Mouse (Mus musculus): ENCODE measurements around the gene Ddx27.

The Ddx27 gene

DNA sequence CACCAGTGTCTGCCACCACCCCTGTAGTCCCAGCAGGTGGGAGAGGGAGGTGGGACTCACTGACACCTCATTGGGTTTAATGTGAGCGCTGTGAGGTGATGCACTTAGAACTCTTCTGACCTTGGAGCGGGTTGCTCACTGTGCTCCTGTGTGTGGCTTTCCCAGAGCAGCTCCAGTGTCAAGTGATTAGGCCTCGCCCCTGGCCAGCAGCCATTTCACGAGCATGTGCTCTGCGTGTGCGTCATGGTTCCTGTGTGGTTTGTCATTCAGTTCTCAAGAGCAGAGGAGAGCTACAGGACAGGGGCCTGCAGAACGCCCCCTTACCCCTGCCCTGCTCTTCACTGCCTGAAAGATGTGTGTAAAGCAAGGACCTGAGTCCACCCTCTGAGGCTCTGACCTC lies 13.6 kb downstream of the Ddx27 start:
- no peak for DNase-seq (ENCODE audit: low read depth, low spot score)

DNA sequence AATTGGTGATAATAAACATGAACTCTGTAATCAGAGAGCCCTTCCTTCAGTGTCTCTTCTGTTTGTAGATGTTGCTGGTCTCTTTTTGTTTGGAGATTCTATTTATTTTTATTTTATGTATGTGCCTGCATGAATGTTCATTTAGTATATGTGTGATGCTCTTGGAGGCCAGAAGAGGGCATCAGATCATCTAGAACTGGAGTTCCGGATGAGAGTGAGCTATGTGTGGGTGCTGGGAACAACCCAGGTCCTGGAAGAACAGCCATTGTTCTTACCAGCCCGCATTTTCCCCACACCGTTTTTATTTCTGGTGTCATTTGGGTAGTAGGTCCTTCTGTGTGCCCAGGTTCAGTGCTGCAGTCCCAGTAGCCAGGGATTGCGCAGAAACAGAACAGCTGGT lies 15.5 kb downstream of the Ddx27 start:
- no peak for DNase-seq (ENCODE audit: low read depth, low spot score)

DNA sequence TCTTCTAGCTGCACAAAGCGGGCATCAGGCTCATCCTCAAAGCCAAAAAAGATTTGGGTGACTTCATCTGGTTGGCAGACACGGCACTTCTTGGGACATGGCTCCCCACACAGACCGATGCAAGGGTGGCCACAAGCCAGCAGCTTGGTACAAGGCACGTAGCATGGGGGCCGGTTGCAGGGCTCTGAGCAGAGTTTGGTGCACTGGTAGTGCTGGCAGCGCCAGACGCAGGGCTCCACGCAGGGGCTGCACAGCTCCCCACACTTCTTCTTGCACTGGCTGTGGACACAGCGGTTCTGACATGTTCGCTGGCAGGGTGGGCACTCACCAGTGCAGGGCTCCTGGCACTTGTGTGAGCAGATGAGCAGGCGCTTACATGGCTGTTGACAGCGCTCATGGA lies 22.7 kb downstream of the Ddx27 start:
- DNase-seq (ENCODE audit: low read depth, low spot score): no peak

DNA sequence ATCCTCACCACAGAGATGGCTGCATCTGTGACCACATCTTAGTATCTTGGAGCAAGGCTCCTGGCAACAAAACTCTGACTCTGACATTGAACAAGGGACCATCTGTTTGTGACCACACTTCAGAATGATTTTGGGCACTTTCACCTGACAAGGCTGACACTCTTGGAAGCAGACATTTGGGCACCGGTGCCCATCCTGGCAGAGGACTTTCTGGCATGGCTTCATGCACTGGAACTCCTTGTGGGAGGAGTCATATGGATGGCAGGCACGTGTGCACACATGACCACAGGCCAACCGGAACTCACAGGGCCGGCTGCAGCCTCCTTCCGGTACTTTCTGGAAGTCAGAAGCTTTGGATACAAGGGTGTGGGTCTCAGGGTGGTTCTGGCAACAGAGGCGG lies 23.3 kb downstream of the Ddx27 start:
- DNase-seq (ENCODE audit: low read depth, low spot score): no peak

DNA sequence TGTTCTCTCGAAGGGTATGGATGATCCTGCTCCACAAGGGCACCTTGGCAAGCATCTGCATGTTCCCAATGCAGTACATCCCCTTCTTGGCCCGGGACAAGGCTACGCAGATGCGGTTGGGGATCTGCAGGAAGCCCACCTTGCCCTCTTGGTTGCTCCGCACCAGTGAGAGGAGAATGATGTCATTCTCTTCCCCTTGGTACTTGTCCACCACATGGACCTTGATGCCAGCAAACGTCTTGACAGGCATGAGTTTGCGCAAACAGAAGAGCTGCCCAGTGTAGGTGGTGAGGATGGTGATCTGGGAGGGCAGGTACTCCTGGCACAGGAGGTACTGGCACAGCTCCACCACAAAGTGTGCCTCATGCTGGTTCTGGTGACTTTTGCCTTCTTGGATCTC lies 23.7 kb downstream of the Ddx27 start:
- DNase-seq (ENCODE audit: low read depth, low spot score): no peak

DNA sequence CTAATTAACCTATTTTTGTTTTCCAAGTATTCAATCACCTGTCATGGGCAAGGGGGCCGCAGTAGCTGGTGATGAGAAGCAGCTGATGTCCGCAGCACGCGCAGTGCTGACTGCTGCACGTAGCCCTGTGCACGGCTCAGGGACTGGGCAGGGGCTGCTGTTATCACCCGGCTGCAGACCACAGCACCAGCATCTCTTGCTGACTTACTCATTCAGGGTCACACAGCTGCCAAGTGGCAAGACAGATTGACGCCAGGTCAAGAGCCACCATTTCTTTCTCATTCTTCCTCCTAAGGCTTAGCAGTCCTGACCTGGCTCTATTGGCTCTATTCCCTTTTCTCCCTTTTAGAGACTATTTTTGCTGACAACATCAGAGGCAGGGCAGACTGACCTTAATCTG lies 24.4 kb downstream of the Ddx27 start:
- no peak for DNase-seq (ENCODE audit: low read depth, low spot score)

DNA sequence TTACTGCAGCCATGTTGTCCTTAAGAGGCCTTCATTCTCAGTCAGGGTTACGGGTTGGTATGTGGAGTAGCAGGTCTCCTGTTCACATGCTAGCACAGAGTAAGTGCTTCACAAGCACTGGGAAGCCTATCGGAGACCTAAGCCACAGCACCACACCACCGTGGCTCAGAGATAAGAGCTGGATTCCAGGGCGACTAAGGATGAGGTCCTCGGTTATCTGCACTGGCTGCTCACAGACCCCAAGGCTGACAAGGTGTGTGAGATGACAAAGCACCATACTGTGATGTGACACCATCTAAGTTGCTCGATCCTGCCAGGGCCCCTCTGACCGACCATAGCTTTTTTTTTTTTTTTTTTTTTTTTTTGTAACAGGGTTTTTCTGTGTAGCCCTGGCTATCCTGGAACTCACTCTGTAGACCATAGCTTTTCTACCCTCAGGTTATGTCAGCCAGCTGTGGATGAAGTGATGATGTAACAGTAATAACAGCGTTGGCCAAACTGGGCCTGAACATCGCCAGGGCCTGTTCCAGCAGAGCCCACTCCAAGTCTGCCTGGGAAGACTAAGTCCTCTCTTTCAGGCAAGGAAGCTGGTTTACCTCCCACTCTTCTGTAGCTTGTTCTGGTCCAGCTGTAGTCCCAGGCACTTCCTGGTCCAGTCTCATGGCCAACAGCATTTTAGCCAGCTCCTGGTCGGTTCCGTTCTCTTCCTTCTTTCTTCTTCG lies 28.6 kb downstream of the Ddx27 start:
- no peak for DNase-seq (ENCODE audit: low read depth, low spot score)

DNA sequence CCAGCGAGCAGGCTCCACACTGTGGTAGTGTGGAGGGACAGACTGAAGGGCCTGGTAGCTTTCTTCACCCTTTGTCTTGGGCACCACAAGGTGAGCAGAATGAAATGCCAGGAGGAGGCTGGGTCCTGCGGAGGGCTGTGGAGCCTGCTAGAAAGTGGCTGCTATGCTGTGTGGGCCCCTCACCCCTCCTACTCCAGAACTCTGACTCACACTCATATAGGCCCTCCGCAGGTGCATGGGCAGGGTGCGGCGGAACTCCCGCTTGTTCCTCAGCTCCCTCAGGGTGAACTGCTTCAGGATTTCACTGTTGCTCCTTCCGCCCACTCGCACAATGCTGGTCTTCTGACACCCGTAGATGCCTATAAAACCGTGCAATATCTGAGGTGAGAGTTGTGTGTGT lies 33.2 kb downstream of the Ddx27 start:
- DNase-seq (ENCODE audit: low read depth, low spot score): no peak

DNA sequence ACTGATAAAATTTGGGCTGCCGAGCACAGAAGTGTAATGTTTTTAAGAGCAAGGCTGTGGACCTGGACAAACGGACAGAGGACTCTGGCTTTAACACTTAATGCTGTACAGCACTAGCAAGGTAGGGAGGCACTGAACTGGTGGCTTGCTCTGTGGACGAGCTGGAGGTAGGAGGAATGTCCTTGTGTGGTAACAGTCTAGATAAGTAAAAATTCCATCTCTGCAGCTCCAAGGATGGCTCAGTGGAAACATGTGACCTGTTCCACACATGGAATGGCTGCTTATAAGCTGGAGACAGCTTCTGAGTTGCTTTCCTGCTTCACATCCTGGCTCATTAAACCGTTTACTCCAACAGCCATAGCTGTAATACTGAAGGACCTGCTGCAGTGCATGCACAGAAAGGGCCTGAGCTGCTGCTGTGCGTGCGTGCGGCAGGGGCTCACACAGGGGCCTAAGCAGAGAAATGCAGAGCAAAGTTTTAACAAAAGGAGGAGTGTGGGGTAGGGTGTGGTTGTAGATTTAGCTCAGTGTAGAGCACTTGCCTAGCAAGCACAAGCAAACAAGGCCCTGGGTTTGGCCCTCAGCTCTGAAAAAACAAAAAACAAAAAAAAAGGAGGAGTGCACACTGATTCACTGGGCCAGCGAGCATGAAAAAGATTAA lies 33.8 kb downstream of the Ddx27 start:
- DNase-seq (ENCODE audit: low read depth, low spot score): no peak

DNA sequence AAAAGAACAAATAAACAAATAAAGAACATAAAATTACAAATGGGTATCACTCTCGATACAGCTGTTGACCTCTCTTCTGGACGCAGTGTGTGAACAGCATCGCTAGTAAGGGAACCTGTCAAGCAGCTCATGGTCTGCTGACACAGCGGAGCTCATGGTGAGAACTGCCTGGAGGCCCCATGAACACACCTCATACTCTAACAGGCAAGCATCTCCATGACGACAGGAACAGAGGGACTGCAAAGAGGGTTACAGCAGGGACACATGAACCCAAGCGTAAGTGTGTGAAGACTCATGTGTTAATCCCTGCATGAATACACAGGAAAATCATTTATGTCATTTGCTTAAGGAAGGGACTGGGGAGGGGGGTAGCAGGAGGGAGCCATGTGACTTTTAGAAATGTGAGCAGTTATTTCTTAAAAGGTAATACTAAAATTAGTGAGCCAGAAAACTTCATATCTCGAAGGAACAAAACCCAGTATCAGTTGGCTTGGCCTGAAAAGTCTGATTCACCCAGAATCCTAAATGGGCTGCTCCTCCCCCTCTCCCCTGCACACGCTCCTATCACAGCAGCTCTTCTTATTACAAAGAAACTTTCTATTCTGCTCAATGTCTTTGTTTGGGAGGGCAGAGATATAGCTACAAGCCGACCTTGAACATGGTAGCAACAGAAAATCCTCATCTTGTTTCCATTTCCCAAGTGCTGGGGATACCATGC lies 38.3 kb downstream of the Ddx27 start:
- DNase-seq (ENCODE audit: low read depth, low spot score): no peak

DNA sequence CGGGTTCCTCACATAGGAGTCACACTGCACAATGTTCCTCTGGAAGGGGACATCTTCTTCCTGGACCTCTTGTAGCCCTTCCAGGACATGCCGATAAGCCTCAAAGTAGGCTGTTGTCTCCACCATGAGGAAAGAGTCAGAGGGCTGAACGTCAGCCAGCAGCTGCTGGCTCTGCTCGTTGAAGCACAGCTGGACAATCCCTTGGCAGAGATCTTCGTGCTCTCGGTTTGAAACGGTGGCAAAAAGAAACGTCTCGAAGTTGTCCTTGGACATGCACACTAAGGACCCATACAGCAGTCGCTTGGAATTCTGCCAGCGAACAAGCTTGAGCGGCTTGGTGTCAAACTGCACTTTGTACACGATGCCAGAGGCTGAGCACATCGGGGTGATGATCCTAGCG lies 40.4 kb downstream of the Ddx27 start:
- no peak for DNase-seq (ENCODE audit: low read depth, low spot score)

DNA sequence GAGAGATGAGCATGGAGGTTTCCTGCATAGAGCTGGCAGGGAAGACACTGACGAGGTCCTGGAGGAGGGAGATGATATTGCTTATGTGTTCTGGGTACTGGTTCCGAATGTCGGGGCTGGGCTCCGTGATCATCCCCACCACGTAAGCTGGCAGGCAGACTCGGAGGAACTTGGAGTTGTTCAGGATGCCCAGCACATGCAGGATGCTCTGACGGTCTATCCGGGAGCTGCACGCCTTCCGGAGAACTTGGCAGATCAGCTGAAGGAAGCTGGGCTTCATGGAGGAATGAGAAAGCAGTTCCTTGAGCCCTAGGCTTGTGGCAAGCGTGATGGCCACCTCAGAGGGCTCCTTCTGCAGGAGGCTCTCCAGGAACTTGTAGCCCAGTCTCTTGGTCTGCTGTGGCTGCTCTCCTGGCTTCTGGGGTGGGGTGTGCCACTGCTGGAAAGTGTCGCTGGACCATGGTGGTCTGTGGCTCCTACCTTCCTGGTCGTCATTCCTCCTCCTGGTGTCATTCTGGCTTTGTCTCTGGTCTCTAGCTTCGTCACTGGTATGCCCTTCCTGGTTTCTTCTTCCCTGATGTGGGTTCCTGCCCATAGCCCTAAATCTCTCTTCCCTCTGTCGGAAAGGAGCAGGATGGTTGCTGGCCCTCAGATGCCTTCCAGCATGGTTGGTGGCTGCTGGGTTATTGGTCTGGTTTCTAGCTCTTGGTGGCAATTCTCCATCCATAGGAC lies 41.4 kb downstream of the Ddx27 start:
- DNase-seq (ENCODE audit: low read depth, low spot score): no peak

DNA sequence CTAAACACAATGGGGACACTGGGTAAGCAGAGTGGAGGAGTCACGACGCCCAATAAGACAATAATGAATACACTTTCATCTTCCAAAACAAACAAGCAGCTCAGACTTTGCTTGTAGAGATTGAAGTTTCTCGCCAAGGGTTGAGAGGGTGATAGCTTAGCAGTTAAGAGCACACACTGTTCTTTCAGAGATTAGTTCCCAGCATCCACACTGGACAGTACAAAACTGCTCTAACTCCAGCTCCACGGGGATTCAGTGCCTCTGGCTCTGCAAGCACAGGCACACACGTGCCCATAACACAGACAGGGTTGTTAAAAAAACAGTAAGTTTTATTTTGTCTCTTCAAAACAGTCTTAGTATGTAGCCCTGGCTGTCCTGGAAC lies 41.9 kb downstream of the Ddx27 start:
- DNase-seq (ENCODE audit: low read depth, low spot score): no peak

DNA sequence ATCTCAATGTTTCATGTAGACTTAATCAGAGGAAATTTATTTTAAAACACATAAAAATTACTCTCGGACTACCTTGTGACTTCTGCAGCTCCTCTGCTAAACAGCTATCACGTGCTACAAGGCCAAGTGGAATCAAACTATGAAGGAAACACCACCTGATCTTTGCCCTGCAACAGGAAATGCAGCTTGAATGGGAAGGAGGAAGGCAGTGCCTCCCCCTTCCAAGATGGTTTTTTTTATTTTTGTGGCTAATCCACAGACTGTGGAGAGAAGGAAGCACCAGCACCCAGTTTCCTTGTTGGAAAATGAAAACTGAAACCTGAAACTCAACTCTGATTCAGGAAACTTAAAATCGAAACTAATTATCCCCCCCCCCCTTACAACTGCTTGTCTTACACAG lies 43.2 kb downstream of the Ddx27 start:
- no peak for DNase-seq (ENCODE audit: low read depth, low spot score)

DNA sequence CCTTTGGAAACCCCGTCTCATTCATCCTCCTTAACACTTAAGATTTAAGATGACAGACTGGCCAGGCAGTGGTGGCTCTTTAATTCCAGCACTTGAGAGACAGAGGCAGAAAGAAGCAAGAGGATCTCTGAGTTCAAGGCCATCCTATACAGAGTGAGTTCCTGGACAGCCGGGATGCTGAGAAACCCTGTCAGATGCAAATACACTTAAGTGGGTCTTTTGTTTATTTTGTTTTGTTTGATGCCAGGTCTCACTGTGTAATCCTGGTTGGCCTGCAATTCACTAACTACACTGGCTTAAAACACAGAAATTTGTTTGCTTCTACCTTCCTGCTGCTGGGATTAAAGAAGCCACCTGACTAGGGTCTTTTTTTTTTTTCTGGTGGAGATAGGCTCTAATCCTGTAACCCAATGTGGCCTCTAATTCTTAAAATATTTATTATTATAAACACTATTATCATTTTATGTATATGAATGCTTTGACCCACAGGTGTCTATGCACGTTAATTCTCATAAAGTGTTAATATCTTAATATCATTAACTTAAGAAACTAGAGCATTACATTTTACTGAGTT lies 43.9 kb downstream of the Ddx27 start:
- no peak for DNase-seq (ENCODE audit: low read depth, low spot score)

DNA sequence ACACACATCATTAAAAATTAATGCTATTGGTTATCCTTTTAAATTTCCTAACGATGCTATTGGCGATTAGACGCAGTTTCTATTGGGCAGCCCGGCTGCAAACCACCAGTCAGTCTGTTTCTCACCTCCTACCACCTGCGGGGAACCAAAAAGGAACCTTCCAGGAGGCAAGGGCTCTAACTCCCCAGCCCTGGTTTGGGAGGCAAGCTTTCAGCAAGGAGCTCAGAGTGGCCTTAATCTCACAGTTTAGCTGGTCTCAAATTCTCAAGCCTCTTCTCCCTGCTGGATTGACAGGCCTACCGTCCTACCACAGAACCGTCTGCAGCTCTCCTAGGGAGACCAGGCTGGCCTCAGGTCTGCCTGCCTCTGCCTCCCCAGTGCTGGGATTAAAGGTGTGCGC lies 44.5 kb downstream of the Ddx27 start:
- DNase-seq (ENCODE audit: low read depth, low spot score): no peak

DNA sequence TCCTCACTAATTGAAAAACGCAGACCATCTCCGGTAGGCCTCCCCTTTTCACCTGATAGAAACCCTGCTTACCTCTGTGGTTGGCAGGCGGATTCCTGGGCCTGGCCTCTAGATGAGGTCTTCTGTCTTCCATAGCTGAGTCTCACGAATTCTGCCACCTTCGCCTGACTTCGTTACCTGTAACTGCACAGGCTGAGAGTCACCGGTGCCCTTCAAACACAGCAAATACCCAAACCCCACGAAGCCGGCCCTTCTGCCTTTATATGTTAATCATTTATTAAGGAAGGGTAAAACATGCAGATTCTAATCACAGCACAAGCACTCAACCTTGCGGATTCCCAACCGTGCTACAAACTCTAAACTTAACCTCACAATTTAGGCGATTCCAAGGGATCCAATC lies 45.0 kb downstream of the Ddx27 start:
- no peak for DNase-seq (ENCODE audit: low read depth, low spot score)

DNA sequence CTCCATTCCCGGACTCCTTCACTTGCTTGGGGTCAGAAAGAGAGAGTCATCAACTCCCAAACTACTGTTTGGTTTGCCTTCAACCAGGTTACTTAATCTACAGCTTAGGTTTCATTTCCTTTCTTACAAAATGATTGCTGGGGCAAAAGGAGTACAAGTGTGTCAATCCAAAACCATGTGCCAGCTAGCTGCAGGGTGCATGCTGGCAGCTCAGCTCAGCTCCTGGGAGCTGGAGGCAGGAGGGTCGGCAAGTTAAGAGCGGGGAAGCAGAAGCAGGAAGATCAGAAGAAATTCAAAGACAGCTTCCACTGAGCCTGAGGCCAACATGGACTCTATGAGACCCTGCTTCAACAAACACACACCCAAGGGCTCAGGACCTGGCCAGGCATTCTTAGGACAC lies 45.4 kb downstream of the Ddx27 start:
- DNase-seq (ENCODE audit: low read depth, low spot score): no peak

DNA sequence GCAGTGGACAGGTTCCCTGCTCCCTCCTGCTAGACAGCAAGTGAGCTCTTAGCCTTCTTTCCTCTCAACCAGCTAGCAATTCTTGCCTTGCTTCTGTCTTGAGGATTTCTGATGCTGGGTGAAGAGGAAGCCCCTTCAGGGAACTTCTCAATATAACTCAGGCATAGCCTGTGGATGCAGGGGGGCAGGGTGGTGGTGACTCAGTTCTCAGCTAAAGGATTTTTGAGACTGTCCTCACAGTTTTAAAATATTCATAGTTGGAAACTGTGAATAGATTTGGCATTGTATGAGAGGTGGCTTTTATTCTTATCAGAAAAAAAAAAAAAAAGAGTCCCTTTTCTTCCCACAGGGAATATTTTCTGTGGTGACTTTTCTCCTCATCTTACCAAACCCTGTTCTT lies 45.8 kb downstream of the Ddx27 start:
- DNase-seq (ENCODE audit: low read depth, low spot score): no peak

DNA sequence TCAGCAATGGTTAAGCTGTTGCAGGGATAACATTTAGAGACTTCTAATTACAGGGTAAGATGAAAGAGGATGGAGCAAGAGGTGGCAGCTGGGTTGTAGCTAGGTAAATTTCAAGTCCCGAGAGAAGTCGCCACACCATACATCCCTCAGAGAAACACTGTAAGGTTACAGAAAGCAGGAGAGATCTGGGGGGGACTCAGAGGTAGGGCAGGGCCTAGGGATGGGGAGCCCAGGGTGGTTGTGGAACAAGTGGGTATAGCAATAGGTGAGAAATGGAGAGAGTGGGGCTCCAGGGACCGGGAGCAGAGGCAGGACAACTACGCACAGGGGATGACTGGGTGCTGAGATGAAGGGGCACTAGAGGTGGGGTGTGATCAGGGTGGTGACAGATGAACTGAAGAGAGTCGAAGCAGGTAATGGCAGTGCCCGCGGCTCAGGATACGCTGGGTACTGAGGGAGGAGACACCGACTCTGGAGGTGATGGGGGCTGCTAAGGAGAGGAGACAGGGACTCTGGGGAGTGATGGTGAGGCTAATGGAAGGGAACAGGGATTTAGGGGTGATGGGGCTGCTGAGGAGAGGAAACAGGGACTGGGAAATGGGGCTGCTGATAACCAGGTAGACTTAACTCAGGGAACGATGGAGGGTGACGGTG lies 46.5 kb downstream of the Ddx27 start:
- DNase-seq (ENCODE audit: low read depth, low spot score): no peak

DNA sequence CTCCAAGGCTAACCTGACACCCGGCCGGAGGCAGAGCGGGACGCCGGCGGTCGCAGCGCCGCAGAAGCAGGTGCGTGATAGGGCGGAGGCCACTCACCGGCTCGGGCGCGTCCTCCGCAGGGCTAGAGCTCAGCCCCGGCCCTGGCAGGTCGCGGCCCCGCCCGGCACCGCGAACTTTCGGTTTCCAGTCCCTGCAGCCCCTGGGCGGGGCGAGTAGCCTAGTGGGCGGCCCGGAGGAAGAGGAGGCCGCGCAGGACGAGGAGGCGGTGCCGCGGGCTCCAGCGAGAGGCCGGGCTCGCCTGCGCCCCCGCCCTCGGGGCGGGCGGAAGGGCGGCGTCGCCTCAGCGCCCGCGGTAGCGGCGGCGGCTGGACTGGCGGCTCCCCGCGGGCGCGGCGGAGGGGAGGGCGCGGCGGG lies 47.5 kb downstream of the Ddx27 start:
- peak; percentile 71 for DNase-seq (ENCODE audit: low read depth, low spot score)

Data from retina, postnatal 7 days (tissue).